Mouse (Mus musculus) cerebellum, postnatal 14 days (tissue): Measurements from ENCODE around the gene Fbxo42.
A peak's percentile ranks its signal among the peaks of the same experiment; 100 is the strongest.
"Not testable (repeated sequence)": the region's sequence is repeated elsewhere in the genome, so short reads cannot be mapped to it uniquely, and the experiment has no call there.

Experiments used
- DNase-seq, 2 experiments: peaks; one replicate each; pipeline ENCODE4 v3.0.0; 2021; ENCODE audit warnings: mixed read lengths in 2 of 2

Gene Fbxo42

DNA sequence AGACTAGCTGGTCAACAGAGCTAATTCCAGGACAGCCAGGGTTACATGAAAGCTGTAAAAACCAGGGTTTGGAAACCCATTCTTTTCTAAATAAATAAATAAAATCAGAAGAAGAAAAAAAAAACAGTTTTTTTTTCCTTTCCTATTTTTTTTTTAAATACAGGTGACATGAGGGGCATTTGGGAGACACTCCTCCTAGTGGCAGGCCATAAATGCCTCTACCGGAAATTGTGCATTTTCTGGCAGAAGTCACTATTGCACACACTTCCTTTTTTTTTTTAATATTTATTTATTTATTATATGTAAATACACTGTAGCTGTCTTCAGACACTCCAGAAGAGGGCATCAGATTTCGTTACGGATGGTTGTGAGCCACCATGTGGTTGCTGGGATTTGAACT, 10.0 kb upstream of the Fbxo42 start:
- DNase-seq = not testable (repeated sequence)

DNA sequence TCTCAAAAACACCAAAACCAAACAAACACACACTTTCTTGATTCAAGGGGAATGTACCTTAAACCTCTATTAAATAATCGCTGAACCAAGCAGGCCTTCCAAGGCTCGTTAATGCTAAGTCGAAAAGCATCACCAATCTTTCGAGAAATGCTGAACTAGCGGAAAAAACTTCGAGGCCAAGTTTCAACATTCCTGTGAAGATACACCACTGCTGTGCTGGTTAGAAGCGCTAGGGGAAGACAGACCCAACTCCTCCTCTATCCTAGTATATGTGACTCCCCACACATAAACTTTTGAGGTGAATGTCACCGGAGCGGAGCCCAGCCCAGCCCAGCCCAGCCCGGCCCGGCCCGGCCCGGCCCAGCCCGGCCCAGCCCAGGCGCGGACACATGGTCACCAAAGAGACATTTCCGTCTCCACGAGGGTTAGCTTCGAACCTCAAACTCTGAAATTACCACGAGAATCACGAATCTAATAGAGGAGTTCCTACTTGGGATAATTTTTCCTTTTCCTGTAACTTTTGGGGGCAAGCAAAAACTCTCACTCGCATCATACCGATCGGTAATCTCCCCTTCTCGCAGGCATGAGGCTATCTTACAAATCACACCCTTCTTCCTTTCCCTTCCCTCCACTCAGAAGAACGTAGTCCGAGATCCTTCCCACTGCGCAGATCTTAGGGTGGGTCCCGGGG, 9.1 kb upstream of the Fbxo42 start:
- DNase-seq = no peak

- DNase-seq = peak; percentile 99 to 100
These were observed 8.4 kb upstream of the Fbxo42 start, which contains the start of gene Szrd1 for GRCm38 (mm10) chr4:141139116-141139970. Gene Szrd1 (minus strand): TSS chr4:141139775.

DNA sequence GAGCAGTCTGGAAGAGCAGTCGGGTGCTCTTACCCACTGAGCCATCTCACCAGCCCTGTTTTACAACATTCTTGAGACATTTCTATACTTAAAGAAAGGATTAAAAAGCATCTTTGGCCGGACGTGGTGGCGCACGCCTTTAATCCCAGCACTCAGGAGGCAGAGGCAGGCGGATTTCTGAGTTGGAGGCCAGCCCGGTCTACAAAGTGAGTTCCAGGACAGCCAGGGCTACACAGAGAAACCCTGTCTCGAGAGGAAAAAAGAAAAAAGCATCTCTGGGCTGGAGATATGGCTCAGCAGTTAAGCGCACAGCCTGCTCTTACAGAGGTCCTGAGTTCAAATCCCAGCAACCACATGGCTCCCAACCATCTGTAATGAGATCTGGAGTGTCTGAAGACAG, 7.4 kb upstream of the Fbxo42 start:
- not testable (repeated sequence) for DNase-seq

- DNase-seq = no peak
These were observed 6.7 kb upstream of the Fbxo42 start for GRCm38 (mm10) chr4:141140967-141141366.

DNA sequence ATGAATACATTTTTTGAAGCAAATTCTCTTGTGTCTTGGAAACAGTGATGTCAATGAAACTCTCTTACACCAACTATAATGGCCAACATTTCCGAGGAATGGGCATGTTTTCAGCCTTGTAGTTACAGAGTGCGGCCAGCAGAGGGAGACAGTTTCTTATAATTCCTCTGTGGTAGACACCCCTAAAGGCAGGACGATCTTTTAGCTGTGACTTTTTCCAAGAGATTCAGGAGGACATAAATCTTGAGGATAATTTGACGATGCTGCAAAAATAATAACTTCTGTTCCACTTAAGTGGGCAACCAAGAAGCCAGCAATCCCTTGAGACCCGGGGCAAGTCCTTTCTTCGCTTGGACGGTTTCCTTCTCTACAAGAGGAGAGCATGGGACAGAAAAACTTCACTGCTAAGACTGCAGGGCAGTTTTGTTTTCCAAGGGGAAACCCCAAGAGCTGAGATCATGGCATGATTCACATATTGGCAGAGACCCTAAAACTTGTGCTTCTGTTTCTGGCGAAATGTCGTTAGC, 5.4 kb upstream of the Fbxo42 start:
- DNase-seq = peak; percentile 84 to 87

GRCm38 (mm10) chr4:141145124-141145523, 2.6 kb upstream of the Fbxo42 start:
- not testable (repeated sequence) for DNase-seq

GRCm38 (mm10) chr4:141146491-141147033, 1.2 kb upstream of the Fbxo42 start:
- DNase-seq = no peak

- peak; percentile 35 to 56 for DNase-seq
These were observed 492 bp downstream of the Fbxo42 start for GRCm38 (mm10) chr4:141148009-141148801.

DNA sequence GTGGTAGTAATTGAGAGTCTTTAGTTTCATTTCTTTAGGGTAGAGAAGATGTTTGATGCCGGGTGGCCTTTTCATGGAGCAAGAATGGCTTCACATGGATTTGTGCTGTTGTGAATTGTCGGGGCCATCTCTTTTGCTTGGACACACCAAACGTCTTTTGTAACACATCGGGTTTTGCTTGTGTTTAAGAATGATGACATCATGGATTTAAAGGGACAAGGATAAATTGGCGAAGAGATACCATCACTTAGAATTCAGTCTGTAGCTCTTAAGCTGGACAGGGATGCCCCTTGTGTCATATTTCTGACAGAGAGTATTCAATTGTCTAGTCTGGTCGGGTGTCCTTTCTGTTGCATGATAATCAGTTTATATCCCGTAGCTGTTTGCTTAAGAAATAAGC, 1.4 kb downstream of the Fbxo42 start:
- DNase-seq = no peak

GRCm38 (mm10) chr4:141157485-141157884, 9.8 kb downstream of the Fbxo42 start:
- no peak for DNase-seq

- DNase-seq = no peak
These were observed 10.9 kb downstream of the Fbxo42 start for GRCm38 (mm10) chr4:141158609-141159008.

DNA sequence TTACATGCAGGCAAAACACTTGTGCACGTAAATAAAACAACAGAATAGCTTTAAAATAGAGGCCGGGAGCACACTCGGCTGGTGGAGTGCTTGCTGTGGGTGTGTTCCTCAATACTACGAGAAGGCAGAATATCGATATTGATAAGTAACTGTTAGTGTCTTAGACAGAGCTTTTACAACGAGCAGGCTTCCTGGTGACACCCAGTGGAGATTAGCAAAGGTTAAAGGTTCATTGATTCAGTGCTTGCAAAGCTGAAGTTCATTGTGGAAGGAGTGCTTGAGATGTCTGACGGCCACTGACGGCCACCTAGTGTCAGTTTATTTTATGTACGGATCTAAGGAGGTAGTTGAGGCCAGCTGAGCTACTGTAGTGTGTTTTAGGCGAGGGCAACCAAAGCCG, 11.4 kb downstream of the Fbxo42 start:
- no peak for DNase-seq

DNA sequence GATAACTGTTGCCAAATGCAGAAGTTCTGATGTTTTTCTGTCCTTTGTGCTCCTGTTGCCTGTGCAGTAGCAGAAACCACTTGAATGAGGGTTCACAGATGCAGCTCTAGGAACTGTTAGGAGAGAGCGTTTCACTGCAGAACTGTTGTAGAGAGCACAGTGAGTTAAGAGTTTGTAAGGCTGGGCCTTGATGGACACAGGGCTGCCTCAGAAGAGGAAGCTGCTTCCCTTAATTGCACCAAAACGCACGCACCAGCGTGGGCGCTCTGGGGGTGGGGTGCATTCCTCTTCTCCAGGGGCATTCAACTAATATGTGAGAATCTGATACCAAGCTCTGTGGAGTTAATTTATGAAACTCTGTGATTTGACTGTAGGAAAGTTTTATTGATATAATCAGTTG, 12.0 kb downstream of the Fbxo42 start:
- no peak for DNase-seq

GRCm38 (mm10) chr4:141160193-141160592, 12.5 kb downstream of the Fbxo42 start:
- no peak for DNase-seq

- no peak for DNase-seq
These were observed 14.0 kb downstream of the Fbxo42 start for GRCm38 (mm10) chr4:141161699-141162208.

DNA sequence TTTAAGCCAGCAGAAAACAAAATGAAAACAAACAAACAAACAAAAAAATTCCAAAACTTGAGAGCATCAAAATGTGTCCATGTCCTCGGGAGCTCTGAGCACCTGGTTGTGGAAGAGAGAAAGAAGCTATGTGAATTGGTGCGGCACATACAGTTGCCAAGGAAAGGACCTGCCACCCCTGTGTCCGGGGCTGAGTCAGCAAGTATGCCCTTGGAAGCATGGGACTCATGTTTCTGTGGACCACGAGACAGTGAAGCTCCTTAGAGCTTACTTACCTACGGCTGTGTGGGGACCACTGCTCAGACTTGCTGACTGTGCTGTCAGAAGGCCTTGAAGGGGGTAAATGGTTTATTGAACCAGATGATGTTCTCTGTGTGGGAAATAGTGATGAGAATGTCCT, 16.0 kb downstream of the Fbxo42 start:
- no peak for DNase-seq

- no peak for DNase-seq
These were observed 18.1 kb downstream of the Fbxo42 start for GRCm38 (mm10) chr4:141165744-141166292.

DNA sequence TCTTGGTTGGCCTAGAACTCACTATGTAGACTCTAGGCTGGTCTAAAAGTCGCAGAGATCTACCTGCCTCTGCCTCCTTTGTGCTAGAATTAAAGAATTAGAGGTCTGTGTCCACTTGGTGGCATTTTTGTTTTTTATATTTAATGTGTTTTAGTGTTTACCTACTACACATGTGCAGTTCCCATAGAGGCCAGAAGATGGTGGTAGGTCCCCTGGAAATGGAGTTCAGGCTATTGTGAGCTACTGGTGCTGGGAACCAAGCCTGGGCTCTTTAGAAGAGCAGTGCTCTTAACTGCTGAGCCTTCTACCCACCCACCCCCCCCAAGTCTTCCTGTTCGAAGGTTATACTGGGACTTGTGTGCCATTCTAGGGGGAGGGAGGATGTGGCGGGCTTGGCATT, 19.4 kb downstream of the Fbxo42 start:
- DNase-seq = no peak

DNA sequence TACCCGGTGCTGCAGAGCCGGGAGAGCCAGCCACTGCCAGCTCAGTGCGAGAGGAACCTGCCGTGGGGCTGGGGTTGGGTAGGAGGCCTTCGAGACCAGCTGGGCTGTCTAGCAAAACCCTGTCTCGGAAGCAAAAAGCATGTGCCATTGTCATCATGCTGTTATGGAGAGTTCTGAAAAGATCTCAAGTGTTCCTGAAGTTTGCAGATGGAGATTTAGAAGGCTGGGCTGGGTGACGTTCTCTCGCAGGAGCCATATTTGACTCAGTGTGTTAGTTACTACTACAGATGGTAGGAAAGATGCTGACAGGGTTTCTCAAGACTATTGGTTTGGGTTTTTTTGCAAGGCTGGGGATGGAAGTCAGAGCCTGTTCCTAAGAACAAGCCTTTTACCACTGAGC, 24.4 kb downstream of the Fbxo42 start:
- no peak for DNase-seq

GRCm38 (mm10) chr4:141175783-141176182, 28.1 kb downstream of the Fbxo42 start:
- DNase-seq = no peak

DNA sequence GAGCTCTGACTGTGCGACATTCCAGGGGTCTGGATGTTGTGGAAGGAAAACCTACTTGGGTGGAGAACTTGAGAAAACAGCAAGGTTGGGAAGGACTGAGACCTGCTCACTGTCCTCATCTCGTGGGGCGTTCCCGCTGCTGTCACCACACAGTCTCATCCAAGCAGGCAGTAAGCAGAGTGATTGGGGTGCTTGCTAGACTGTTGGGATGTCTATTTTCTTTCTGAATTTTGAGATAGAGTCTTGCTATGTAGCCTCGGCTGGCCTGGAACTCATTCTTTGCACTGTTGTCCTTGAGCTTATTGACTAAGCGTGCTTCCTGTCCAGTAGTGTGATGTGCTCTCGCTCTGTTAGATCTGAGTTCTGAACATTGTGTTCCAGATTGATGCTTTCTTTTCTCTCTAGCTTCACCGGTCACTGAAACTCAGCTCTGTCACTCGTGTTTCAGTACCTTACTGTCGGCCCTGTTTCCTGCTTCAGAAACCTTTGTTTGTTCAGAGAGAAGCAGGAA, 28.7 kb downstream of the Fbxo42 start:
- no peak for DNase-seq
